Mouse (Mus musculus) megakaryocyte, embryonic 14.5 days (primary cell): ENCODE data around the gene Fam160b1.

Source experiments
- FLI1 ChIP-seq: IDR thresholded peaks from 2 replicates; pipeline ENCODE4 v1.6.1; 2012; ENCODE audit warnings: low read length, inconsistent platforms, mixed read lengths
- GATA1 ChIP-seq: IDR thresholded peaks from 3 replicates; pipeline ENCODE4 v1.6.1; 2012; ENCODE audit warnings: mixed read lengths, low read length, inconsistent platforms, borderline replicate concordance

GRCm38 (mm10) chr19:57322491-57322890, 38.0 kb upstream of the Fam160b1 start:
- TF ChIP-seq GATA1 (no peak), FLI1 (no peak)
